Mouse (Mus musculus): ENCODE measurements at regions not wholly inside any gene's neighbourhood (a gene's known extent, or its start where the extent isn't known, plus 50 kb on each side); places are given as distances from the start of the nearest gene placed in this dataset.

- TF ChIP-seq CTCF (conservative IDR thresholded peaks at IDR 0.05; ENCODE audit: insufficient read depth, insufficient read length, low read depth, low read length) = no peak
- no peak for TF ChIP-seq POLR2A (IDR thresholded peaks at IDR 0.05; ENCODE audit: low read depth, low read length)
These were observed 345.3 kb upstream of the 4930583I09Rik start for GRCm38 (mm10) chr17:65181164-65181563.

Measured in kidney, adult 2 months (tissue).